Mouse (Mus musculus) forebrain, postnatal 0 days (tissue): ENCODE results near the gene Pax7. TPM values are rescaled to one million over a fixed set of nuclear protein-coding genes. Genes with fewer than 3 reads are reported as not detected.

Experiments
- ATAC-seq: fragments of 200-750 bp; cut with Nextera tagmentation; 2 replicates; pipeline ENCODE4 v1.8.0; 2017; ENCODE audit warnings: mild to moderate bottlenecking, moderate library complexity
- DNase-seq: peaks from one replicate; pipeline ENCODE4 v3.0.0-alpha.2; 2015
- H3K27ac ChIP-seq: fragments of 300-500 bp; sonication (generic); 2 replicates; pipeline ENCODE4 v1.5.1; 2014; ENCODE audit warnings: low read depth, mild to moderate bottlenecking, antibody characterized with exemption, low read length, moderate library complexity, mixed read lengths
- H3K27me3 ChIP-seq: fragments of 300-500 bp; sonication (generic); 2 replicates; pipeline ENCODE4 v1.6.1; 2014; ENCODE audit warnings: mild to moderate bottlenecking, low read length, mixed read lengths; ENCODE audit not compliant: insufficient read depth
- H3K36me3 ChIP-seq: fragments of 300-500 bp; sonication (generic); 2 replicates; pipeline ENCODE4 v1.6.1; 2014; ENCODE audit warnings: mild to moderate bottlenecking, moderate library complexity; ENCODE audit not compliant: insufficient read depth
- H3K4me1 ChIP-seq: fragments of 300-500 bp; sonication (generic); 2 replicates; pipeline ENCODE4 v1.6.1; 2014; ENCODE audit warnings: antibody characterized with exemption; ENCODE audit not compliant: insufficient read depth
- H3K4me2 ChIP-seq: fragments of 300-500 bp; sonication (generic); 2 replicates; pipeline ENCODE4 v1.6.1; 2014; ENCODE audit warnings: low read depth, mild to moderate bottlenecking, moderate library complexity
- H3K4me3 ChIP-seq: fragments of 300-500 bp; sonication (generic); 2 replicates; pipeline ENCODE4 v1.5.1; 2014; ENCODE audit warnings: low read depth, low read length, mixed read lengths
- H3K9ac ChIP-seq: fragments of 300-500 bp; sonication (generic); 2 replicates; pipeline ENCODE4 v1.6.1; 2014; ENCODE audit warnings: mild to moderate bottlenecking
- H3K9me3 ChIP-seq: fragments of 300-500 bp; sonication (generic); 2 replicates; pipeline ENCODE4 v1.6.1; 2016; ENCODE audit warnings: low read length
- CTCF ChIP-seq: sonication (generic); IDR thresholded peaks from 2 replicates; pipeline ENCODE4 v1.5.1; 2016; ENCODE audit warnings: antibody characterized with exemption, control low read depth, low read depth
- WGBS: fragments of 180-500 bp; shearing (Covaris S2); extraction: QIAGEN DNeasy Blood & Tissue Kit; methylation state at CpG from one replicate; pipeline ENCODE4 v1.1.7; 2014; 5-methylcytosine and 5-hydroxymethylcytosine counted together
- polyA plus RNA-seq: library from polyadenylated mRNA; unstranded; fragments of >200 nt; fragmentation: Nextera tagmentation; extraction: Ambion mirVana; gene quantifications from 2 replicates; pipeline ENCODE4 v1.2.1, GENCODE M21; 2015
- total RNA-seq: library from RNA; depleted of rRNA; stranded (reverse); fragments of >200 nt; gene quantifications from 2 replicates; pipeline ENCODE4 v1.2.3, GENCODE M21; 2014

Gene Pax7
- total and polyA plus RNA-seq, 2 experiments from 2014 or later: 0.05 TPM; not detected in 1

GRCm38 (mm10) chr4:139830581-139831387 is 2.5 kb downstream of the Pax7 start:
- DNase-seq (peak; percentile 57), ATAC-seq (no peak)
- H3K4me1 ChIP-seq: no peaks in the 10 kb centered on the region
- no peak overlapping the region for H3K27ac ChIP-seq
- no peak overlapping the region for H3K9ac ChIP-seq
- H3K4me2 ChIP-seq: no peak overlapping the region
- 3% methylated on average over 24 of the region's 24 CpGs for WGBS
- no peaks in the 10 kb centered on the region for H3K36me3 ChIP-seq
- peaks cover 88% of the 10 kb centered on the region for H3K27me3 ChIP-seq
- no peak overlapping the region for H3K4me3 ChIP-seq
- no peak for TF ChIP-seq CTCF
- no peaks in the 10 kb centered on the region for H3K9me3 ChIP-seq

DNA sequence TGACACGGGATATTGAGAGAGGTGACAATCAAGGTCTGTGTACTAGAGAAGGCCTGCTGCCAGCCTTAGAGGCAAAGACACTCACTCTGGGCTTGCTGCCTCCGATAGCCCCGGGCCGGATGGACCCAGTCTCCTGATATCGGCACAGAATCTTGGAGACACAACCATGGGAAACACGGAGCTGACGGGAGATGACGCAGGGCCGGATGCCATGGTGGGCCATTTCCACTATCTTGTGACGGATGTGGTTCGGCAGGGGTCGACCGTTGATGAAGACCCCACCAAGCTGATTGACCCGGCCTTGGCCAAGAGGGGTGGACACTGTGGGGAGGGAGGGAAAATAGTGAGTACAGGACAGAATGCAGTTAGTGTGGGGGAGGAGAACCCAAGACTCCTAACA is 3.3 kb downstream of the Pax7 start:
- no peaks in the 10 kb centered on the region for H3K36me3 ChIP-seq
- no peaks in the 10 kb centered on the region for H3K9me3 ChIP-seq
- TF ChIP-seq CTCF: no peak
- peaks cover 88% of the 10 kb centered on the region for H3K27me3 ChIP-seq
- no peak overlapping the region for H3K4me3 ChIP-seq
- ATAC-seq (no peak), DNase-seq (no peak)
- no peak overlapping the region for H3K9ac ChIP-seq
- no peak overlapping the region for H3K27ac ChIP-seq
- WGBS: 9% methylated on average over 14 of the region's 14 CpGs
- H3K4me1 ChIP-seq: no peaks in the 10 kb centered on the region
- no peak overlapping the region for H3K4me2 ChIP-seq

- DNase-seq (no peak), ATAC-seq (no peak)
- Histone ChIP-seq H3K9ac (no peak overlapping the region), H3K36me3 (no peaks in the 10 kb centered on the region), H3K4me1 (no peaks in the 10 kb centered on the region), H3K27me3 (peaks cover 82% of the 10 kb centered on the region), H3K4me2 (no peak overlapping the region), H3K9me3 (no peaks in the 10 kb centered on the region), H3K27ac (no peak overlapping the region), H3K4me3 (no peak overlapping the region)
- no peak for TF ChIP-seq CTCF
- 7% methylated on average over 16 of the region's 16 CpGs for WGBS
Measured at GRCm38 (mm10) chr4:139828871-139829590, 4.3 kb downstream of the Pax7 start.

GRCm38 (mm10) chr4:139828283-139828678 is 5.0 kb downstream of the Pax7 start:
- peak overlapping the region; percentile 14; the same call in 1 of the 2 replicates for H3K4me3 ChIP-seq
- no peak overlapping the region for H3K9ac ChIP-seq
- no peak for DNase-seq
- peaks cover 79% of the 10 kb centered on the region for H3K27me3 ChIP-seq
- no peak for ATAC-seq
- H3K4me2 ChIP-seq: peak overlapping the region; percentile 26
- 3% methylated on average over 30 of the region's 37 CpGs for WGBS
- H3K27ac ChIP-seq: no peak overlapping the region
- H3K36me3 ChIP-seq: no peaks in the 10 kb centered on the region
- no peak for TF ChIP-seq CTCF
- H3K4me1 ChIP-seq: no peaks in the 10 kb centered on the region
- no peaks in the 10 kb centered on the region for H3K9me3 ChIP-seq

GRCm38 (mm10) chr4:139827501-139828282 is 5.6 kb downstream of the Pax7 start:
- no peak for TF ChIP-seq CTCF
- no peak for DNase-seq
- no peaks in the 10 kb centered on the region for H3K4me1 ChIP-seq
- 5% methylated on average over 30 of the region's 30 CpGs for WGBS
- peak overlapping the region; percentile 26 for H3K4me2 ChIP-seq
- H3K36me3 ChIP-seq: no peaks in the 10 kb centered on the region
- H3K9me3 ChIP-seq: no peaks in the 10 kb centered on the region
- H3K27me3 ChIP-seq: peaks cover 79% of the 10 kb centered on the region
- ATAC-seq: no peak
- no peak overlapping the region for H3K27ac ChIP-seq
- H3K4me3 ChIP-seq: peak overlapping the region; percentile 14; the same call in 1 of the 2 replicates
- no peak overlapping the region for H3K9ac ChIP-seq

DNA sequence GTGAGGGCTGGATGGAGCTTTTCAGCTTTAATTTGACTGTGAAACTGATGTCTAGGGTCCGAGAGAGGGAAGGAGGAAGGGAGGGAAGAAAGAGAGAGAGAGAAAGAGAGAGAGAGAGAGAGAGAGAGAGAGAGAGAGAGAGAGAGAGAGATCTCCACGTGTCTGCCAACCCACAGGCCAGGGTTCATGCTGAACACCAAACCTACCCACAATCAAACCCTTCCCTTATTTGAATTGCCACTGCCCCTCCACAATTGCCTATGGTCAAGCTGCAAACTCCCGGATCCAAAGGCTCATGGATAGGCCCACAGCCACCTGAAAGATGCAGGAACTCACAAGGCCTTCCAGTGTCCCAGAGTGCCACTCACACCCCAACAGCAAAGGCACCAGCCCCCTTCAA is 7.1 kb downstream of the Pax7 start:
- DNase-seq: no peak
- Histone ChIP-seq H3K4me3 (no peak overlapping the region), H3K9ac (no peak overlapping the region), H3K36me3 (no peaks in the 10 kb centered on the region), H3K4me1 (no peaks in the 10 kb centered on the region), H3K27ac (no peak overlapping the region), H3K4me2 (no peak overlapping the region), H3K27me3 (peaks cover 87% of the 10 kb centered on the region), H3K9me3 (no peaks in the 10 kb centered on the region)
- no peak for ATAC-seq
- TF ChIP-seq CTCF: no peak
- 3% methylated on average over 3 of the region's 3 CpGs for WGBS
